Mouse (Mus musculus) kidney, adult 2 months (tissue): ENCODE results near the gene Rgs9bp. TPM values are rescaled to one million over a fixed set of nuclear protein-coding genes. Genes with fewer than 3 reads are reported as not detected.

Experiments used
- DNase-seq: peaks from one replicate; pipeline ENCODE4 v3.0.0; 2021
- H3K27ac ChIP-seq: fragments of 200-500 bp; 2 replicates; pipeline ENCODE4 v1.5.1; 2012; ENCODE audit warnings: low read depth, low read length, control low read depth, inconsistent platforms; ENCODE audit not compliant: insufficient read depth
- H3K27me3 ChIP-seq: fragments of 200-500 bp; replicated peaks from 2 replicates; pipeline ENCODE4 v1.6.1; 2012; ENCODE audit warnings: mild to moderate bottlenecking, moderate library complexity, low read length, inconsistent platforms; ENCODE audit not compliant: control insufficient read depth, insufficient read depth
- H3K36me3 ChIP-seq: fragments of 200-500 bp; 2 replicates; pipeline ENCODE4 v1.6.1; 2012; ENCODE audit warnings: mild to moderate bottlenecking, moderate library complexity, low read length, inconsistent platforms; ENCODE audit not compliant: control insufficient read depth, insufficient read depth
- H3K4me1 ChIP-seq: fragments of 200-500 bp; 2 replicates; pipeline ENCODE4 v1.6.1; 2011; ENCODE audit warnings: low read length; ENCODE audit not compliant: control insufficient read depth, insufficient read depth
- H3K4me3 ChIP-seq: fragments of 200-500 bp; 2 replicates; pipeline ENCODE4 v1.5.1; 2011; ENCODE audit warnings: mild to moderate bottlenecking, low read depth, low read length, control low read depth; ENCODE audit not compliant: insufficient read depth
- CTCF ChIP-seq: fragments of 200-500 bp; conservative IDR thresholded peaks from 2 replicates; pipeline ENCODE4 v1.5.1; 2011; ENCODE audit warnings: low read depth, mild to moderate bottlenecking, control low read depth, low read length, moderate library complexity, mixed read lengths; ENCODE audit not compliant: insufficient read depth, insufficient read length
- POLR2A ChIP-seq: fragments of 200-500 bp; IDR thresholded peaks from one replicate; pipeline ENCODE4 v1.6.1; 2011; ENCODE audit warnings: low read depth, low read length, control low read depth
- WGBS: fragments of 180-500 bp; shearing (Covaris S2); methylation state at CpG from one replicate; pipeline ENCODE4 v1.1.7; 2018; 5-methylcytosine and 5-hydroxymethylcytosine counted together
- polyA plus RNA-seq: library from polyadenylated mRNA; depleted of rRNA; stranded (reverse); fragments of >200 nt; gene quantifications from 2 replicates; pipeline ENCODE4 v1.2.3, GENCODE M21; 2012

Gene Rgs9bp
- polyA plus RNA-seq, 1 experiment, result 0.14 TPM

DNA sequence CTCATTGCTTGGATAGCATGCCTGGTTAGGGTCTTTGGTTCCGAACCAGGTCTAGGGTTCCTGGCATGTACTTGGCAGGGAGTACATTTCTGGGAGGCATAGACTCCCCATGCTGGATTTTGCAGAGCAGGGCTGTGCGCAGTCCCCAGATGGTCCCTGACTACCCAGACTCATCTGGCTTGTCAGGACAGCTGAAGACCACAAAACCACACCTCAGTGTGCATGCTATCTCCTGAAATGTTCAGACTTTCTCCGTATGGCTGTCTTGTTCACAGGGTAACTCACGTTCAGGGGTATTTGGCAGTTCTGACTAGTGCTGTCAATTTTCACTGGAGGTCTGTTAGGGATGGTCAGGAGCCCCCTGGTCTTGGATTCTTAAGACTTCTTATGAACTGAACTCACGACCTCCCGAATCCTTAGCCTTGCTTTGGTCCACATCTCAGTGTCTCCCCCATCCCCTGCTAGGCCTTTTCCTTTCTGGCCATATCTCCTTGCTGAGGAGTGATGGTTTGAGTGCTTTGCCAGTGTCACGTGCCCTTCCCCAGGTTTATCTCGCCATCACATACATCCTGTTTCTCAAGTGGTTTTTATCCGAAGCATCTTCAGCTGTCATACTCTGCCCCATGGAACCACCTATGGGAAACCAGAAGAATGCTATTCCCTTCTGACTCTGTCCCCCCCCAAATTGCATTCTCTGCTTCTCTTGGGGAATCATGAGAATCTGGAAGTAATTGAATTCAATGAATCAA lies 3.5 kb upstream of the Rgs9bp start:
- TF ChIP-seq CTCF (no peak), POLR2A (no peak)
- no peak overlapping the region for H3K27ac ChIP-seq
- WGBS, result 84% methylated on average over 9 of the region's 9 CpGs
- DNase-seq, result no peak
- H3K4me3 ChIP-seq, result no peak overlapping the region
- H3K36me3 ChIP-seq, result no peaks in the 10 kb centered on the region
- no peaks in the 10 kb centered on the region for H3K4me1 ChIP-seq
- H3K27me3 ChIP-seq, result no peaks in the 10 kb centered on the region

DNA sequence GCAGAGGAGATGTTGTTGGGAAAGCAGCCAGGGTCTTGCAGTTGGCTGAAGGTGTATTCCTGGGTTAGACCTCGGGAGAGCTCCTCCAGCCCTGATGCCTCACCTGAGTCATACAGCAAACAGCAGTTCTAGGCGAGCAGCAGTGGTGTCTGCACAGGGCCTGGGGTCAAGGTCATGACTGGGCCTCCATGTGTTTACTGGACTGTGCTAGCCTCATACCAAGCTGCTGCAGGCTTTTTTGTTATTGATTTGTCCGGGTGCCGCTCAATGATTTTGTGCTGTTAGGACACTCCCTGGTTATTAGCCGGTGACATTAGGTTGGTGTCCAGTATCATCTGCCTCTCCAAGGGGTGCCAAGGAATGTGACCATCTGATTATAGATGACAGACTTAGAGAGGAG lies 2.3 kb upstream of the Rgs9bp start:
- Histone ChIP-seq H3K27me3 (no peaks in the 10 kb centered on the region), H3K36me3 (no peaks in the 10 kb centered on the region), H3K4me1 (no peaks in the 10 kb centered on the region), H3K27ac (no peak overlapping the region), H3K4me3 (no peak overlapping the region)
- peak; percentile 10 for DNase-seq
- TF ChIP-seq CTCF (no peak), POLR2A (no peak)
- WGBS, result 68% methylated on average over 5 of the region's 5 CpGs

GRCm38 (mm10) chr7:35586906-35587445 lies 1.6 kb upstream of the Rgs9bp start:
- peak overlapping the region; percentile 86 for H3K4me3 ChIP-seq
- no peak for DNase-seq
- H3K27ac ChIP-seq, result no peak overlapping the region
- H3K4me1 ChIP-seq, result no peaks in the 10 kb centered on the region
- TF ChIP-seq POLR2A (no peak), CTCF (no peak)
- H3K27me3 ChIP-seq, result no peaks in the 10 kb centered on the region
- WGBS, result 30% methylated on average over 15 of the region's 15 CpGs
- no peaks in the 10 kb centered on the region for H3K36me3 ChIP-seq

GRCm38 (mm10) chr7:35586055-35586905 lies 898 bp upstream of the Rgs9bp start, which contains the start of gene Ankrd27:
TSS of gene Ankrd27 (plus strand) at chr7:35586244.
- peak within 1 kb of the TSS; percentile 86 for H3K4me3 ChIP-seq
- H3K27ac ChIP-seq, result no peak within 1 kb of the TSS; the same call in 1 of the 2 replicates
- TF ChIP-seq POLR2A (no peak), CTCF (no peak)
- peak; percentile 99 for DNase-seq
- H3K36me3 ChIP-seq, result no peaks in the 10 kb centered on the region
- no peaks in the 10 kb centered on the region for H3K4me1 ChIP-seq
- WGBS, result under 1% methylated on average over 49 of the region's 49 CpGs
- H3K27me3 ChIP-seq, result no peaks in the 10 kb centered on the region

DNA sequence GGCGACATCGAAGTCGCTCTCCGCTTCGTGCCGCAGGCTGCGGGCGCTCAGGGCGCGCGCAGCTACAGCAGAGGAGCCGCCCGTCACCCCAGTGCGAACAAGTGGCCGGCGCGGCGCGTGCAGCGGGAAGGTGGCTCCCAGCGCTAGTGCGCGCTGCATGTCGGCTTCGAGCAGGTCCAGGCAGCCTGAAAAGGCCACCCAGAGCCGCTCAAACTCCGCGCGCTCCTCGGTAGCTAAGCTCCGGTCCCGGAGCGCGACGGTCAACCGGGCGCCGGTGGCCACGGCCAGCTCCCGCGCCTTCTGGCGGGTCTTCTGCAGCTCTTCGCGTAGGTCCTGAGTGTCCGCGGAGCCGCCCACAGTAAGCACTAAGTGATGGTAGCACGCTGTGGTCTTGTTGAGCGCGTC lies 594 bp downstream of the Rgs9bp start:
- Histone ChIP-seq H3K27ac (no peak overlapping the region), H3K27me3 (no peaks in the 10 kb centered on the region), H3K4me1 (no peaks in the 10 kb centered on the region), H3K36me3 (no peaks in the 10 kb centered on the region), H3K4me3 (peak overlapping the region; percentile 76)
- no peak for TF ChIP-seq POLR2A
- TF ChIP-seq CTCF, result no peak
- WGBS, result under 1% methylated on average over 50 of the region's 50 CpGs
- peak; percentile 40 for DNase-seq

- Histone ChIP-seq H3K4me3 (peak overlapping the region; percentile 76), H3K27me3 (no peaks in the 10 kb centered on the region), H3K4me1 (no peaks in the 10 kb centered on the region), H3K36me3 (no peaks in the 10 kb centered on the region), H3K27ac (no peak overlapping the region)
- DNase-seq, result no peak
- TF ChIP-seq CTCF (no peak), POLR2A (no peak)
- WGBS, result 13% methylated on average over 36 of the region's 36 CpGs
Measured at GRCm38 (mm10) chr7:35584068-35584785, 1.2 kb downstream of the Rgs9bp start.
